In the genomic region with DNA sequence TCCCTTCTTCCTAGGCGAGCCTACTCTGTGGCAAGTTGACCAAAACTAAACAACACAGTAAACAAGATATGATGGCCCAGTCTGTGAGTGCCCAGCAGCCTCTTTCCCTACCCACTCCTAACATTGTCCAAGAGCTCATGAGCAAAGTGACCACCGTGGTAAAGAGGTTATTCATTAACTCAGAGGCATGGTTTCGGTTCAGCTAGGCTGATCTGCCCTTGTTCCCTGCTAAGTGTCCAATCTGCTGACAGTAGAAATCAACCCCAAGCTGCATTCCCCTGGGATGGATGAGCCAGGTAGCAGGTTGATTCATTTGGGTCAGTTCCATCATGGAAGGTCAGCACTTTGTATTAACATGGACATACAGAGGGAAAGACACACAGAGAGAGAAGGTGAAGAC, we compare ENCODE assay signal across 15 mouse cellular contexts. TPM values are rescaled to one million over a fixed set of nuclear protein-coding genes. Genes with fewer than 3 reads are reported as not detected.
"Had no signal": no experiment of that assay in that cellular context is flagged by ENCODE, and none has a peak within 500 bp of the region (broad histone marks: within the 10 kb centered on the region; RNA-seq: fewer than 3 reads in every experiment).

No protein-coding gene starts in this region.

- H3K4me3 ChIP-seq: left cerebral cortex, adult 2 months; limb, embryonic 15.5 days; liver, embryonic 12.5 days; midbrain, embryonic 12.5 days had no signal

- ATAC-seq: intestine, embryonic 16.5 days; liver, embryonic 12.5 days; midbrain, embryonic 16.5 days had no signal

- H3K36me3 ChIP-seq: limb, embryonic 15.5 days; liver, embryonic 12.5 days; midbrain, embryonic 12.5 days had no signal

- H3K4me2 ChIP-seq: limb, embryonic 15.5 days; liver, embryonic 12.5 days; lung, embryonic 14.5 days; midbrain, embryonic 12.5 days had no signal

- H3K9me3 ChIP-seq: limb, embryonic 15.5 days; liver, embryonic 12.5 days; midbrain, embryonic 12.5 days had no signal

- H3K4me1 ChIP-seq: liver, embryonic 12.5 days had no signal

- DNase-seq: lung, embryonic 14.5 days; lung, postnatal 10 days; right cerebral cortex, postnatal 25 days had no signal

- H3K9ac ChIP-seq: limb, embryonic 15.5 days; liver, embryonic 12.5 days; lung, embryonic 14.5 days; midbrain, embryonic 12.5 days had no signal

- H3K27ac ChIP-seq: left cerebral cortex, adult 2 months; limb, embryonic 15.5 days; liver, embryonic 12.5 days; midbrain, embryonic 12.5 days had no signal

- H3K27me3 ChIP-seq: limb, embryonic 15.5 days; midbrain, embryonic 12.5 days had no signal

RNA-seq across cellular contexts. Expression of gene Pgm5, which starts 19.6 kb away (rescaled TPM):
- total RNA-seq: megakaryocyte-erythroid progenitor cell, adult 5-6 weeks had no signal

RNA-seq across cellular contexts. Expression of gene Foxd4, which starts 58.9 kb away (rescaled TPM):
- total RNA-seq: layer of hippocampus, postnatal 25 days; left cerebral cortex, adult 2 months; left cerebral cortex, postnatal 14 days; megakaryocyte-erythroid progenitor cell, adult 5-6 weeks had no signal
- polyA plus RNA-seq: intestine, embryonic 16.5 days; limb, embryonic 11.5 days; limb, embryonic 15.5 days; liver, embryonic 12.5 days; lung, embryonic 14.5 days; neural tube, embryonic 14.5 days; small intestine, adult 2 months had no signal
